ENCODE assay signal across 15 mouse cellular contexts in genomic region chr2:143681873-143682555, GRCm38 (mm10).
DNase-seq lines count a peak whose midpoint lies in the region; ATAC-seq and TF ChIP-seq lines count a peak whose summit lies in the region.
"Had no signal": no experiment of that assay in that cellular context is flagged by ENCODE, and none has a peak within 500 bp of the region (broad histone marks: within the 10 kb centered on the region; RNA-seq: fewer than 3 reads in every experiment).

No protein-coding gene starts in this region.

- no peak overlapping the region for H3K4me2 ChIP-seq in kidney, embryonic 15.5 days
- H3K4me2 ChIP-seq: liver, embryonic 15.5 days had no signal

- ATAC-seq in kidney, embryonic 15.5 days (replicated peaks; ENCODE audit: low FRiP score): peak; percentile 78
- ATAC-seq: Patski had no signal

- H3K9me3 ChIP-seq in kidney, embryonic 15.5 days (replicated peaks): no peaks in the 10 kb centered on the region
- H3K9me3 ChIP-seq: liver, embryonic 15.5 days had no signal

- no peaks in the 10 kb centered on the region for H3K36me3 ChIP-seq in kidney, embryonic 15.5 days
- H3K36me3 ChIP-seq: liver, embryonic 15.5 days had no signal

- TF ChIP-seq CTCF in left cerebral cortex, adult 2 months (IDR thresholded peaks at IDR 0.05): no peak

- DNase-seq in left cerebral cortex, adult 2 months (ENCODE audit: extremely low spot score in 1 of 2, low spot score in 2 of 2): no peak
- DNase-seq in left cerebral cortex, postnatal 10 days (ENCODE audit: extremely low spot score in 1 of 2, low spot score in 2 of 2): no peak
- DNase-seq in cerebellum, adult 9-11 months: peak; percentile 76
- DNase-seq in gastrocnemius, adult 8-10 months (ENCODE audit: low spot score in 2 of 2): no peak
- no peak for DNase-seq in right cerebral cortex, postnatal 10 days (ENCODE audit: low spot score in 2 of 2)
- DNase-seq in layer of hippocampus, postnatal 36 days: no peak
- DNase-seq: adrenal gland, adult 2 months; heart, adult 18-20 months; left cerebral cortex, postnatal 4 days; lung, postnatal 4 days; spleen, adult 18-20 months; thymus, adult 18-20 months had no signal

- peak overlapping the region; percentile 60 for H3K27ac ChIP-seq in left cerebral cortex, adult 2 months
- 0 out of 2 replicates have a peak overlapping the region, but pooled peaks have one; percentile 10 for H3K27ac ChIP-seq in kidney, embryonic 15.5 days
- H3K27ac ChIP-seq: liver, embryonic 15.5 days had no signal

- no peak overlapping the region for H3K9ac ChIP-seq in kidney, embryonic 15.5 days
- H3K9ac ChIP-seq: liver, embryonic 15.5 days had no signal

- intact Hi-C loops in left cerebral cortex, adult 2 months (cut with DNase I): loop anchor here (2.0 to 5.0 kb wide), 2 partner anchors 60 to 135 kb away; partner anchors contain the start of gene Pcsk2
- intact Hi-C loops in left cerebral cortex, postnatal 10 days (cut with DNase I): no loop called here

- no peak overlapping the region for H3K4me3 ChIP-seq in left cerebral cortex, adult 2 months
- no peak overlapping the region for H3K4me3 ChIP-seq in kidney, embryonic 15.5 days (replicated peaks)
- H3K4me3 ChIP-seq: liver, embryonic 15.5 days had no signal

- WGBS in kidney, embryonic 15.5 days: 67% methylated on average over 8 of the region's 8 CpGs

- H3K27me3 ChIP-seq in kidney, embryonic 15.5 days: no peaks in the 10 kb centered on the region
- H3K27me3 ChIP-seq: liver, embryonic 15.5 days; Patski had no signal

- 0 out of 2 replicates have a peak, but pooled peaks cover 3% of the 10 kb centered on the region for H3K4me1 ChIP-seq in kidney, embryonic 15.5 days
- H3K4me1 ChIP-seq: liver, embryonic 15.5 days had no signal
